Mouse (Mus musculus): ENCODE measurements around the gene Synpo2. TPM values are rescaled to one million over a fixed set of nuclear protein-coding genes. Genes with fewer than 3 reads are reported as not detected.

The Synpo2 gene
- total and polyA plus RNA-seq, 2 experiments from 2014 or later, result 14.7 to 17.9 TPM

GRCm38 (mm10) chr3:123174379-123174697, 61.6 kb downstream of the Synpo2 start:
- ATAC-seq (ENCODE audit: insufficient read depth, low read depth) (no peak), DNase-seq (ENCODE audit: low spot score) (no peak)
- H3K4me2 ChIP-seq (ENCODE audit: low read depth, low read length), result no peak overlapping the region
- TF ChIP-seq EP300 (IDR thresholded peaks at IDR 0.05; ENCODE audit: low read depth), result no peak
- TF ChIP-seq CTCF (IDR thresholded peaks at IDR 0.05; ENCODE audit: low read depth), result no peak
- H3K36me3 ChIP-seq (replicated peaks; ENCODE audit: control insufficient read depth, insufficient read depth, low read length), result no peaks in the 10 kb centered on the region
- 79% methylated on average over 8 of the region's 8 CpGs for WGBS
- no peaks in the 10 kb centered on the region for H3K27me3 ChIP-seq (ENCODE audit: control insufficient read depth, insufficient read depth, low read length)
- H3K9ac ChIP-seq (replicated peaks; ENCODE audit: low read depth, low read length), result no peak overlapping the region
- no peaks in the 10 kb centered on the region for H3K9me3 ChIP-seq (replicated peaks; ENCODE audit: control insufficient read depth, low read length)
- H3K4me1 ChIP-seq (ENCODE audit: control insufficient read depth, insufficient read depth), result no peaks in the 10 kb centered on the region
- no peak overlapping the region for H3K4me3 ChIP-seq (ENCODE audit: low read depth, low read length)
- peak overlapping the region; percentile 49; the same call in 1 of the 2 replicates for H3K27ac ChIP-seq (ENCODE audit: low read depth)

GRCm38 (mm10) chr3:123173553-123174378, 62.2 kb downstream of the Synpo2 start:
- H3K4me1 ChIP-seq (ENCODE audit: control insufficient read depth, insufficient read depth), result no peaks in the 10 kb centered on the region
- ATAC-seq (ENCODE audit: insufficient read depth, low read depth), result peak; percentile 56; the same call in 1 of the 2 replicates
- DNase-seq (ENCODE audit: low spot score), result no peak
- no peak overlapping the region for H3K9ac ChIP-seq (replicated peaks; ENCODE audit: low read depth, low read length)
- 56% methylated on average over 21 of the region's 21 CpGs for WGBS
- TF ChIP-seq CTCF (IDR thresholded peaks at IDR 0.05; ENCODE audit: low read depth), result no peak
- no peak for TF ChIP-seq EP300 (IDR thresholded peaks at IDR 0.05; ENCODE audit: low read depth)
- no peaks in the 10 kb centered on the region for H3K9me3 ChIP-seq (replicated peaks; ENCODE audit: control insufficient read depth, low read length)
- H3K4me2 ChIP-seq (ENCODE audit: low read depth, low read length), result no peak overlapping the region
- no peak overlapping the region for H3K4me3 ChIP-seq (ENCODE audit: low read depth, low read length)
- H3K27me3 ChIP-seq (ENCODE audit: control insufficient read depth, insufficient read depth, low read length), result no peaks in the 10 kb centered on the region
- peak overlapping the region; percentile 49 for H3K27ac ChIP-seq (ENCODE audit: low read depth)
- H3K36me3 ChIP-seq (replicated peaks; ENCODE audit: control insufficient read depth, insufficient read depth, low read length), result no peaks in the 10 kb centered on the region

- no peaks in the 10 kb centered on the region for H3K36me3 ChIP-seq (replicated peaks; ENCODE audit: control insufficient read depth, insufficient read depth, low read length)
- WGBS, result 61% methylated on average over 5 of the region's 5 CpGs
- H3K27ac ChIP-seq (ENCODE audit: low read depth), result no peak overlapping the region
- no peak overlapping the region for H3K9ac ChIP-seq (replicated peaks; ENCODE audit: low read depth, low read length)
- ATAC-seq (ENCODE audit: insufficient read depth, low read depth), result no peak
- H3K4me2 ChIP-seq (ENCODE audit: low read depth, low read length), result no peak overlapping the region
- no peaks in the 10 kb centered on the region for H3K4me1 ChIP-seq (ENCODE audit: control insufficient read depth, insufficient read depth)
- TF ChIP-seq CTCF (IDR thresholded peaks at IDR 0.05; ENCODE audit: low read depth) (no peak), EP300 (IDR thresholded peaks at IDR 0.05; ENCODE audit: low read depth) (no peak)
- no peak overlapping the region for H3K4me3 ChIP-seq (ENCODE audit: low read depth, low read length)
- no peaks in the 10 kb centered on the region for H3K9me3 ChIP-seq (replicated peaks; ENCODE audit: control insufficient read depth, low read length)
- no peaks in the 10 kb centered on the region for H3K27me3 ChIP-seq (ENCODE audit: control insufficient read depth, insufficient read depth, low read length)
- no peak for DNase-seq (ENCODE audit: low spot score)
Measured at GRCm38 (mm10) chr3:123172151-123172550, 63.8 kb downstream of the Synpo2 start.

- no peak for ATAC-seq (ENCODE audit: insufficient read depth, low read depth)
- TF ChIP-seq EP300 (IDR thresholded peaks at IDR 0.05; ENCODE audit: low read depth), result no peak
- TF ChIP-seq CTCF (IDR thresholded peaks at IDR 0.05; ENCODE audit: low read depth), result no peak
- Histone ChIP-seq H3K4me3 (ENCODE audit: low read depth, low read length) (no peak overlapping the region), H3K9ac (replicated peaks; ENCODE audit: low read depth, low read length) (no peak overlapping the region), H3K27ac (ENCODE audit: low read depth) (no peak overlapping the region), H3K36me3 (replicated peaks; ENCODE audit: control insufficient read depth, insufficient read depth, low read length) (no peaks in the 10 kb centered on the region), H3K4me1 (ENCODE audit: control insufficient read depth, insufficient read depth) (0 out of 2 replicates have a peak, but pooled peaks cover under 1% of the 10 kb centered on the region), H3K27me3 (ENCODE audit: control insufficient read depth, insufficient read depth, low read length) (no peaks in the 10 kb centered on the region), H3K4me2 (ENCODE audit: low read depth, low read length) (no peak overlapping the region), H3K9me3 (replicated peaks; ENCODE audit: control insufficient read depth, low read length) (no peaks in the 10 kb centered on the region)
- WGBS, result 67% methylated on average over 4 of the region's 4 CpGs
- DNase-seq (ENCODE audit: low spot score), result no peak
Measured at GRCm38 (mm10) chr3:123169398-123169797, 66.6 kb downstream of the Synpo2 start.

- TF ChIP-seq EP300 (IDR thresholded peaks at IDR 0.05; ENCODE audit: low read depth) (no peak), CTCF (IDR thresholded peaks at IDR 0.05; ENCODE audit: low read depth) (peak; percentile 89)
- Histone ChIP-seq H3K4me1 (ENCODE audit: control insufficient read depth, insufficient read depth) (peaks cover 5% of the 10 kb centered on the region; the same call in 1 of the 2 replicates), H3K36me3 (replicated peaks; ENCODE audit: control insufficient read depth, insufficient read depth, low read length) (no peaks in the 10 kb centered on the region), H3K9me3 (replicated peaks; ENCODE audit: control insufficient read depth, low read length) (no peaks in the 10 kb centered on the region), H3K9ac (replicated peaks; ENCODE audit: low read depth, low read length) (no peak overlapping the region), H3K4me2 (ENCODE audit: low read depth, low read length) (no peak overlapping the region), H3K4me3 (ENCODE audit: low read depth, low read length) (no peak overlapping the region), H3K27me3 (ENCODE audit: control insufficient read depth, insufficient read depth, low read length) (no peaks in the 10 kb centered on the region), H3K27ac (ENCODE audit: low read depth) (no peak overlapping the region)
- ATAC-seq (ENCODE audit: insufficient read depth, low read depth) (peak; percentile 37; the same call in 1 of the 2 replicates), DNase-seq (ENCODE audit: low spot score) (peak; percentile 86)
- 5% methylated on average over 5 of the region's 5 CpGs for WGBS
Measured at GRCm38 (mm10) chr3:123168815-123169214, 67.1 kb downstream of the Synpo2 start.

Measured in heart, postnatal 0 days (tissue).